Mouse (Mus musculus) thymus, adult 2 months (tissue): ENCODE results near the gene Mpig6b.

Experiments
- CTCF ChIP-seq: fragments of 200-500 bp; IDR thresholded peaks from 2 replicates; pipeline ENCODE4 v1.5.1; 2012; ENCODE audit warnings: mild to moderate bottlenecking, control low read depth, low read length, moderate library complexity, borderline replicate concordance; ENCODE audit not compliant: control insufficient read depth, poor library complexity, insufficient read depth; ENCODE audit errors: extremely low read depth
- POLR2A ChIP-seq: fragments of 200-500 bp; IDR thresholded peaks from 2 replicates; pipeline ENCODE4 v1.6.1; 2012; ENCODE audit warnings: mild to moderate bottlenecking, low read length, control low read depth, moderate library complexity; ENCODE audit not compliant: control insufficient read depth, poor library complexity, insufficient read depth; ENCODE audit errors: extremely low read depth

- TF ChIP-seq POLR2A (no peak), CTCF (no peak)
Measured at GRCm38 (mm10) chr17:35055691-35056495, 10.1 kb downstream of the Mpig6b start.
